Mouse (Mus musculus) splenic B cell, adult 2 months (primary cell): ENCODE results near the gene Srl.

ENCODE experiments used
- DNase-seq: peaks from one replicate; pipeline ENCODE4 v3.0.0-alpha.2; 2011; ENCODE audit warnings: low read depth, low spot score
- H3K27me3 ChIP-seq: 2 replicates; pipeline ENCODE4 v1.6.1; 2012; ENCODE audit warnings: mild to moderate bottlenecking, low read length, moderate library complexity, mixed read lengths; ENCODE audit not compliant: control insufficient read depth, poor library complexity, insufficient read depth, severe bottlenecking
- H3K36me3 ChIP-seq: 2 replicates; pipeline ENCODE4 v1.6.1; 2012; ENCODE audit warnings: mild to moderate bottlenecking, low read length, moderate library complexity, mixed read lengths; ENCODE audit not compliant: control insufficient read depth, poor library complexity, insufficient read depth, severe bottlenecking

Gene Srl

GRCm38 (mm10) chr16:4514383-4514782 is 27.2 kb downstream of the Srl start:
- Histone ChIP-seq H3K27me3 (no peaks in the 10 kb centered on the region), H3K36me3 (no peaks in the 10 kb centered on the region)
- no peak for DNase-seq

- Histone ChIP-seq H3K27me3 (no peaks in the 10 kb centered on the region), H3K36me3 (no peaks in the 10 kb centered on the region)
- DNase-seq: no peak
Observed at GRCm38 (mm10) chr16:4512661-4513438, 28.8 kb downstream of the Srl start.

- H3K27me3 ChIP-seq: no peaks in the 10 kb centered on the region
- no peak for DNase-seq
- H3K36me3 ChIP-seq: no peaks in the 10 kb centered on the region
Observed at GRCm38 (mm10) chr16:4511371-4511770, 30.2 kb downstream of the Srl start.

GRCm38 (mm10) chr16:4506181-4506580 is 35.4 kb downstream of the Srl start:
- no peaks in the 10 kb centered on the region for H3K36me3 ChIP-seq
- DNase-seq: no peak
- H3K27me3 ChIP-seq: no peaks in the 10 kb centered on the region

GRCm38 (mm10) chr16:4503495-4503894 is 38.1 kb downstream of the Srl start:
- Histone ChIP-seq H3K27me3 (no peaks in the 10 kb centered on the region), H3K36me3 (no peaks in the 10 kb centered on the region)
- DNase-seq: peak; percentile 30

GRCm38 (mm10) chr16:4502568-4502967 is 39.0 kb downstream of the Srl start:
- Histone ChIP-seq H3K36me3 (no peaks in the 10 kb centered on the region), H3K27me3 (no peaks in the 10 kb centered on the region)
- no peak for DNase-seq

- no peaks in the 10 kb centered on the region for H3K36me3 ChIP-seq
Observed at GRCm38 (mm10) chr16:4501703-4502102, 39.9 kb downstream of the Srl start.

GRCm38 (mm10) chr16:4500598-4501385 is 40.8 kb downstream of the Srl start:
- DNase-seq: peak; percentile 87
- no peaks in the 10 kb centered on the region for H3K27me3 ChIP-seq

More at GRCm38 (mm10) chr16:4501703-4502102, 39.9 kb downstream of the Srl start:
- no peak for DNase-seq
- no peaks in the 10 kb centered on the region for H3K27me3 ChIP-seq

GRCm38 (mm10) chr16:4497762-4498607 is 43.6 kb downstream of the Srl start:
- H3K27me3 ChIP-seq: no peaks in the 10 kb centered on the region
- no peaks in the 10 kb centered on the region for H3K36me3 ChIP-seq
- no peak for DNase-seq

More at GRCm38 (mm10) chr16:4500598-4501385, 40.8 kb downstream of the Srl start:
- no peaks in the 10 kb centered on the region for H3K36me3 ChIP-seq

- DNase-seq: no peak
- no peaks in the 10 kb centered on the region for H3K36me3 ChIP-seq
- no peaks in the 10 kb centered on the region for H3K27me3 ChIP-seq
Observed at GRCm38 (mm10) chr16:4496470-4496869, 45.1 kb downstream of the Srl start.

- no peak for DNase-seq
- H3K36me3 ChIP-seq: no peaks in the 10 kb centered on the region
Observed at GRCm38 (mm10) chr16:4495861-4496260, 45.8 kb downstream of the Srl start.

GRCm38 (mm10) chr16:4492777-4493563 is 48.6 kb downstream of the Srl start:
- no peaks in the 10 kb centered on the region for H3K36me3 ChIP-seq
- no peaks in the 10 kb centered on the region for H3K27me3 ChIP-seq
- no peak for DNase-seq

More at GRCm38 (mm10) chr16:4495861-4496260, 45.8 kb downstream of the Srl start:
- H3K27me3 ChIP-seq: no peaks in the 10 kb centered on the region

- Histone ChIP-seq H3K36me3 (no peaks in the 10 kb centered on the region), H3K27me3 (no peaks in the 10 kb centered on the region)
- peak; percentile 90 for DNase-seq
Observed at GRCm38 (mm10) chr16:4489114-4489624, 52.4 kb downstream of the Srl start.
